Mouse (Mus musculus) CD4-positive, CD25-positive, alpha-beta regulatory T cell, adult 2 months (primary cell): ENCODE results near the gene Arid5b.

Source experiments
- DNase-seq: peaks from one replicate; pipeline ENCODE4 v3.0.0-alpha.2; 2012; ENCODE audit warnings: low read depth, low spot score

Gene Arid5b

GRCm38 (mm10) chr10:68165709-68166694, 112.5 kb downstream of the Arid5b start:
- peak; percentile 32 for DNase-seq

GRCm38 (mm10) chr10:68164723-68165706, 113.5 kb downstream of the Arid5b start:
- no peak for DNase-seq

GRCm38 (mm10) chr10:68164137-68164536, 114.4 kb downstream of the Arid5b start:
- no peak for DNase-seq

- no peak for DNase-seq
Measured at GRCm38 (mm10) chr10:68159759-68160158, 118.8 kb downstream of the Arid5b start.

- no peak for DNase-seq
Measured at GRCm38 (mm10) chr10:68158555-68158954, 120.0 kb downstream of the Arid5b start.

- no peak for DNase-seq
Measured at GRCm38 (mm10) chr10:68157511-68157910, 121.0 kb downstream of the Arid5b start.

- no peak for DNase-seq
Measured at GRCm38 (mm10) chr10:68156646-68157245, 121.8 kb downstream of the Arid5b start.

GRCm38 (mm10) chr10:68156159-68156558, 122.4 kb downstream of the Arid5b start:
- peak; percentile 51 for DNase-seq

GRCm38 (mm10) chr10:68155431-68156119, 123.0 kb downstream of the Arid5b start:
- DNase-seq, result no peak

- peak; percentile 73 for DNase-seq
Measured at GRCm38 (mm10) chr10:68154046-68154765, 124.3 kb downstream of the Arid5b start.

GRCm38 (mm10) chr10:68153344-68154045, 125.0 kb downstream of the Arid5b start:
- DNase-seq, result no peak

GRCm38 (mm10) chr10:68148495-68148894, 130.0 kb downstream of the Arid5b start:
- DNase-seq, result no peak

- no peak for DNase-seq
Measured at GRCm38 (mm10) chr10:68147730-68148129, 130.8 kb downstream of the Arid5b start.

- DNase-seq, result peak; percentile 80
Measured at GRCm38 (mm10) chr10:68146842-68147241, 131.7 kb downstream of the Arid5b start.

- no peak for DNase-seq
Measured at GRCm38 (mm10) chr10:68145286-68145950, 133.1 kb downstream of the Arid5b start.

- no peak for DNase-seq
Measured at GRCm38 (mm10) chr10:68142501-68142900, 136.0 kb downstream of the Arid5b start.

- no peak for DNase-seq
Measured at GRCm38 (mm10) chr10:68141567-68141966, 137.0 kb downstream of the Arid5b start.

GRCm38 (mm10) chr10:68140871-68141270, 137.7 kb downstream of the Arid5b start:
- DNase-seq, result no peak

GRCm38 (mm10) chr10:68140306-68140705, 138.2 kb downstream of the Arid5b start:
- DNase-seq, result no peak
